Mouse (Mus musculus) lung, postnatal 0 days (tissue): Measurements from ENCODE around the gene Tprg.

Experiments used
- CTCF ChIP-seq: IDR thresholded peaks from 2 replicates; pipeline ENCODE4 v1.5.1; 2016; ENCODE audit warnings: antibody characterized with exemption, mild to moderate bottlenecking
- EP300 ChIP-seq: IDR thresholded peaks from 2 replicates; pipeline ENCODE4 v1.6.1; 2016; ENCODE audit warnings: antibody characterized with exemption, mild to moderate bottlenecking, control low read depth

- TF ChIP-seq CTCF (no peak), EP300 (no peak)
Measured at GRCm38 (mm10) chr16:25374121-25374520, 87.5 kb downstream of the Tprg start.
